Mouse (Mus musculus) liver, adult 2 months (tissue): ENCODE data around the gene Ptms.
A peak's percentile ranks its signal among the peaks of the same experiment; 100 is the strongest.

Source experiments
- CTCF ChIP-seq: fragments of 200-500 bp; IDR thresholded peaks from 2 replicates; pipeline ENCODE4 v1.5.1; 2011; ENCODE audit warnings: low read depth, low read length, control low read depth
- POLR2A ChIP-seq: fragments of 200-500 bp; IDR thresholded peaks from 2 replicates; pipeline ENCODE4 v1.6.1; 2011; ENCODE audit warnings: low read length, control low read depth; ENCODE audit not compliant: insufficient read depth; ENCODE audit errors: extremely low read depth

DNA sequence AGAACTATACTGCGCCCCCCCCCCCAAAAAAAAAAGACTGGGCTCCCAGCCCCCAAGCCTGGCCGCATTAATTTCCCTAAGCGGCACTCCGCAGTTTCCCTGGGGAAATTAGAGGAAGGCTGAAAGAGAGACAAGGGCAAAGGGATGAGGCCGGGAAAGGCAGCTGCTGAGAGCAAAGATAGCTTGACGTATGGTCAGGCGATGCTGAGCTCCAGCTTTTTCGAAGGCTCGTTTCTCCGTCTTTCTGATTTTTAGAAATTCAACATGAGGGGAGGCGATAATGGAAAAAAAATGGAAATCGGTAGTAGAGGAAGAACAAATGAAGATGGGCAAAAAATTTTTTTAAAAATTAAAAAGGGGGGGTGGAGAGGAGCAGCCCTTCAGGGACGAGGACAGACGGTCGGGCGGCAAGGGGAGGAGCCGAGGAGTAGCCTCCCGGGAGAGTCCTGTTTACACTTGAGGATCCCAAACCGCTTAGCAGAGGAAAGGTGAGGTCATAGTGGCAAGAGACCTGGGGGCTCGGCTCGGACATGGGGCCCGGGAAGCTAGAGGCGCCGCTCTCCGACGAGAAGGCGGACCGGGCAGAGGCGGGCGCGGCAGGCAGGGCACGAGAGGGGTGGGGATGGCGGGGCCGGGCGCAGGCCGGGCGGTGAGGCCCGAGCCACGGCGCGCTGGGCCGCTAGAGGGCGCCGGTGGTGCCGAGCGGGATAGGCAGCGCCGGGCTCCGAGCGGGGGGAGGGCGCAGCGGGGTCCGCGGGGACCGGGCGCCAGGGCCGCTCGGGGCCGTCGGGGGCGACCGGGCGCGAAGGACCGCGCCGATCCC is 3.0 kb downstream of the Ptms start:
- TF ChIP-seq CTCF (peak; percentile 81), POLR2A (0 out of 2 replicates have a peak, but pooled peaks have one; percentile 26)
